Mouse (Mus musculus) layer of hippocampus, postnatal 25 days (tissue): ENCODE results near the gene Zfp850. TPM values are rescaled to one million over a fixed set of nuclear protein-coding genes. Genes with fewer than 3 reads are reported as not detected.
A peak's percentile ranks its signal among the peaks of the same experiment; 100 is the strongest.
"Not testable (repeated sequence)": the region's sequence is repeated elsewhere in the genome, so short reads cannot be mapped to it uniquely, and the experiment has no call there.

ENCODE experiments used
- DNase-seq, 2 experiments: peaks; one replicate each; pipeline ENCODE4 v3.0.0; 2022; ENCODE audit warnings: mixed read lengths in 2 of 2, low spot score in 1 of 2; ENCODE audit errors: extremely low spot score in 1 of 2
- total RNA-seq, 2 experiments: library from RNA; stranded (reverse); gene quantifications; 2 replicates each; pipeline ENCODE4 v1.2.3; 2021

Zfp850 gene
- total RNA-seq = 1 to 10 TPM; 5.3 to 6.5 TPM

DNA sequence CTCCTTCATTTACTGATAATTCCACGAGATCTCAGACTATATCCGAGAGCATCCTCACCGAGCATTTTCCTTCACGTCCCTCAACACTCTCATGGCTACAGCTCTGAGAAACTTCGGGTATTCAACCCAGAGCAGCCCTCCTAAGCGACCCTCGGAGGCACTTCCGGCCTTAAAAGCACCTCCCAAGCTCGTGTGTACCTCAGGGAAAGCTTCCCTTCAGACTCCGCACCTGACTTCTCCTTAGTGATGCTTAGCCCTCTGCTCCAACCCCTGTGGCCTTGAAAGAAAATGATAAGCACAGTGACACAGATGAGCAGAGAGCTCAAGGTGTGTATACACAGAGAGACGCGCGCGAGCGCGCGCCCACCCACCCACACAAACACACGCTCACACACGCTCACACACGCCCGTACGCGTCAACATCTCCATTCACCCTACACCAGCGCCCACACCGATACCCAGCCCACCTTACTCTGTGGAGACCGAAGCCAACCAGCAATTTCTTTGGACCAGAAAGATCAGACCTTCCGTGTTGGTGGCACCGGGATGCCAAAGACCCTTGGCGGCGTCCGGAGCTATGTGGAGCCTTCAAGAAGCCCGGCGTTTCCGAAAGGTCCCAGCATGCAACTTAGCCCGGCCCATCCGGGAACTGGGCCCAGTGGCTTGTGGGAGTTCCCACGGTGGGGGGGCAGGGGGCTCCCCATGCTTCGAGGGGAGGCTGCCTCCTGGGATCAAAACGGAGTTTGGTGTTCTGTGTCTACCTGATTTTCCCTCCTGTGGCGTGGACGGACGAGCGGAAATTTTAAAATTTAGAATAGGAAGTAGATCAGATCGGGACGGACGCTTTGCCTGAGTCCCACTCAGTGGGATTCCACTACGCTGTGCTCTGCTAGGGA is at the start of gene Zfp850:
TSS of gene Zfp850 (minus strand) at position 567 of the 896 bp plus-strand sequence.
- peak; percentile 70 to 77 for DNase-seq

DNA sequence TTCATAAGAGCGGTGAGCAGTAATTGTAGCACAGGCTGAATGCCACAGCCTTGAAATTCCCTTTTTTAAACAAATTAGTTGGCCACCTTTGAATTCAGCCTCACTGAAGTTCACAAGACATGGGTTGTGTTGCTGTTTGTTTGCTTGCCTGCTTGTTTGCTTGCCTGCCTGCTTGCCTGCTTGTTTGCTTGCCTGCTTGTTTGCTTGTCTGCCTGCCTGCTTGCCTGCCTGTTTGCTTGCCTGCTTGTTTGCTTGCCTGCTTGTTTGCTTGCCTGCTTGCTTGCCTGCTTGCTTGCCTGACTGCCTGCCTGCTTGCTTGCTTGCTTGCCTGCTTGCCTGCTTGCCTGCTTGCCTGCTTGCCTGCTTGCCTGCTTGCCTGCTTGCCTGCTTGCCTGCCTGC is 46.1 kb upstream of the Zfp850 start:
- DNase-seq = no peak

DNA sequence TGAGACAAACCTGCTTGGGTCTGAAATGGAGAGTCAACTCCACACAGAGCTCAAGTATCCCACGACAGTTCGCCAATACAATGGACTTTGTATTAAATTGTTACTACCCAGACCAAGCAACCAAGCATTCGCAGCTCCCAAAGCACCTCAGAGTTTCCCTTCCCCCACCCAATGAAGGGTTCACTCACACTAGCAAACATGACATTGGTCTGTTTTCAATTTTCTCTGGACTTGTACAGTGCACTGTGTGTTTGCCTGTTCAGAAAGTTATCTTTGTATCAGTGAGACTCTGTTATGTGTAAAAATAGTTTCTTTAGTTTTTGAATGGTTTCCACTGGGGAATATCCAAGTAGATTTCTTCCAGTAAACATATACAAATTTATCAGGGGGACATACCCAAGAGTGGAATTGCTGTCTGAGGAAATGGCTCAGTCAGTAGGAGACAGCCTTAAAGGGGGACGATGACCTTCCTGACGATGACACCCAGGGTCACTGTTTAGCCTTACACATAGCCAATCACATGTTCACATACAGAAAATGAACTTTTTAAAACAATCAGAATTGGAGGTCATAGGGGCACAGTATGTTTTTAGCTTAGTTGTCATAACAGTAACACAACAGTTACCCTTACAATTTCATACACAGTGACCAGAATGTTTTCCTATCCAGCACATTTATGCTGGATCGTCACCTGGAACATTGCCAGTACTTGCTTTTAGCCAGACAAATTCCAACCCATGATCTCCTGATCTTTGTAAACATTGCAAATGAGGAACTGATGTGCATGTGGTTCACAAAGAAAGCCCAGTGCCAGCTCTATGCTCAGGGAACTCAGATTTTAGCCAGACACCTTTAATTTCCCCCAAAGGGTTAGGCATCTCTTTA is 39.4 kb upstream of the Zfp850 start:
- no peak for DNase-seq

DNA sequence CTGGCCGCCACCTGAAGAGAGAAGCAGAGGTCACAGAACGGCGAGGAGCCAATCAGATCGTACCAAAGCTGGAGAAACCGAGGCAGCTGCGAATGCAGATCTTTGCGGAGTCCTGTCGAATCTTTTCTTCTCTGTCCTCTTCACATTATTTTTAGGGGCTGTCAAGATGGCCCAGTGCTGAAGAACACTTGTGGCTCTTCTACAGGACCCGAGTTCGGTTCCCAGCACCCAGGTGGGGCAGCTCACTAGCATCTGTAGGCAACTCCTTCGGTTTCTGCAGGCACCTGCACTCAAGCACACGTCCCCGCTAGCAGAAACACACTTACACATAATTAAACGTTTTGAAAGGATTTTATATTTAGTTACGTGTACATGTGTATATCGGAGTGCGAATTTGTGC is 36.7 kb upstream of the Zfp850 start:
- DNase-seq = no peak

DNA sequence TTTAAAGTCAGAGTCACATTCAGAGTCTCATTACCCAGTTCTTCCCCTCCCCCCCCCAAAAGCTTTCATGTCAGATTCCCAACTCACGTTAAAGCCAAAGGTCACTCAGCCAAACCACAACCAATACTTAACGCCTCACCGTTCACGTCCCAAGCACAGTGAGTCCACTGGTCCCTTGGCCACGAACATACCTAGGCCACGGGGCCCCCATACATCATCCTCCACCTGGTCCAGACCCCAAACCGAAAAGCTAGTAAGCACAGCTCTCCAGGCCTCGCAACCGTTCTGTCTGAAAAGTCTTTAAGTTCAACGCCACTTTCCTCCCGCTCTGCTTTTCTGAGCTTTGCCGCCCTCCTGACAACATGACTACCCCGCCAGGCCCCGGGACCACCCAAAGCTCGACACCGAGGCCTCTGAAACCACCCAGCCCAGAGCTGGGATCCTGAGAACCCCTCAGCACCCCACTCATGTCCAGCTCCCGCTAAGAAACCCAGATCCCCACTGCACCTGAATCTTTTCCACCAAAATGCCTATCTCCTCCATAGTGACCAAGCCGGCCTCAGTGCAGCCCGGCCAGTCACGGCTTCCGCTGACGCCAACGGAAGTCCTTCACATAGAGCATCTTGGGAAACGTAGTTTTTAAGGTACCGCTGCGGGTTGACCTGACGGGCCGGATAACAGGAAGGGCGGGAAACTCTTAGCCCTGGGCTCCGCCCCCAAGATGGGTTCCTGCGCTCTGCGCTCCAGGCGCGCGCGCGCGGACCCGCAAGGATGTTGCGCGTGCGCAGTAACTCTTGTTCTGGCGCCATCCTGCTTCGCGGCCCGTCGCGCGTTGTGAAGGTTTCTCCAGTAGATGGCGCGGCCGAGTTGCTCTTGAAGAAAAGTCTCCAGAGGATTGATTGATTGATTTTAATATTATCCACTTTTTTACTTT is 35.8 kb upstream of the Zfp850 start, which contains the start of gene Psmc4:
TSS of gene Psmc4 (minus strand) at position 626 of the 934 bp plus-strand sequence.
- DNase-seq = peak; percentile 89 to 99

DNA sequence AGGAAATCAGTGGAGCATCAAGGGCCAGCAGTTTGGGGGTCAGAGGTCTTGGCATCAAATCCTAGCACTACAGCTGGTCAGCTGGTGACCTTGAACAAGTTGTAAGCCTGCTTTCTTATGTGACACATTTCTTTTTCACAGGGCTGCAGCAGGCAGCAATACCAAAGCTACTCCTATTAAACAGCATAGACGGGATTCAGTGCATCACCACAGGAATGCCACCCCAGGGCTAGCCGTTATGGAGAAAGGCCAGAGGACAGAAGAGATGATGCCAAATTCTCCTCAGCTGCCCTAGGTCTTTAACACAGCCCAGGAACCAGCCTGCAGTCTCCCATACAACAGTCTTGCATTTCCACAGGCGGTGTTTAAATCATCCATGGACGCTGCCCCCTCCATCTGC is 30.6 kb upstream of the Zfp850 start:
- no peak for DNase-seq

DNA sequence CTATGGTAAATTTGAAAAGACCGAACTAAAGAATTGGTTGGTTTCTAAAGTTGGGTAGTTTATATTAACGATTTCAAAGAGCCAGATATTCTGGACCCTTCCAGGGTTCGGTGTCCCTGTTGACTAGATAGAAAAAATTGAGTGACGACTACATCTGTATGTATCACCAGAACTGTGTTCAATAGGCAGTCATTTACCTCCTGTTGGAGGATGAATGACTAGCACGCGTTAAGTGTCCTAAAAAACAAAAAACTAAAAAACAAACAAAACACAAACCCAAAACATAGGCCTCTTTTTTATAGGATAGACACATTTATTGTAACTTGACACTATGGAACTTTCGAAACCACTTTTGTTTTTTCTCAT is 513 bp upstream of the Zfp850 start:
- no peak for DNase-seq

DNA sequence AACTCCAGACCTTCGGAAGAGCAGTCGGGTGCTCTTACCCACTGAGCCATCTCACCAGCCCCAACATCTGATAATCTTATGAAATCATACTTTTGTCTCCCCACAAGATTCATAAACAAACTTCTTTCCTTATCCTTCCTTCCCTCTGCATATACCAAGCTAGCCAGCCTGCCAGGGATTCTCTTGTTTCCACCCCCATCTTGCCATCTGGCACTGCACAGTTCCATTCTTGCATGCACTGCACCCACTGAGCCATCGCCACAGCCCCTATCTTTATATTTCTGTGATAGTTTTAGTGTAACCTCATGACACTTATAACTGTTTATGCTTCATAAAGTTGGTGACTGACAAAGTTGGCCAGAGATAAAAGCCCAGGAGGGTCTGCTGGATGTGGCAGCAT is 3.6 kb downstream of the Zfp850 start:
- DNase-seq = peak in 1 of 2 experiments; percentile 28

DNA sequence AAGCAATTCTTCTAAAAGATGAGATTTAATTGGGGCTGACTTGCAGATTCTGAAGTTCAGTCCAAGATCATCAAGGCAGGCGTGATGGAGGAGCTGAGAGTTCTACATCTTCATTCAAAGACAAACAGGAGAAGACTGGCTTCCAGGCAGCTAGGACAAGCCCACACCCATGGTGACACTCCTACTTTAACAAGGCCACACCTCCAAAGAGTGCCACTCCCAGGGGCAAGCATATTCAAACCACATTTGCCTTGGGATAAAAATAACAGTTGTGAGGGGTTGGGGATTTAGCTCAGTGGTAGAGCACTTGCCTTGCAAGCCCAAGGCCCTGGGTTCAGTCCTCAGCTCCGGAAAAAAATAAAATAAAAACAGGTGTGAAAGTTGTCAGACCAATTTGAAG is 31.7 kb downstream of the Zfp850 start:
- no peak for DNase-seq

DNA sequence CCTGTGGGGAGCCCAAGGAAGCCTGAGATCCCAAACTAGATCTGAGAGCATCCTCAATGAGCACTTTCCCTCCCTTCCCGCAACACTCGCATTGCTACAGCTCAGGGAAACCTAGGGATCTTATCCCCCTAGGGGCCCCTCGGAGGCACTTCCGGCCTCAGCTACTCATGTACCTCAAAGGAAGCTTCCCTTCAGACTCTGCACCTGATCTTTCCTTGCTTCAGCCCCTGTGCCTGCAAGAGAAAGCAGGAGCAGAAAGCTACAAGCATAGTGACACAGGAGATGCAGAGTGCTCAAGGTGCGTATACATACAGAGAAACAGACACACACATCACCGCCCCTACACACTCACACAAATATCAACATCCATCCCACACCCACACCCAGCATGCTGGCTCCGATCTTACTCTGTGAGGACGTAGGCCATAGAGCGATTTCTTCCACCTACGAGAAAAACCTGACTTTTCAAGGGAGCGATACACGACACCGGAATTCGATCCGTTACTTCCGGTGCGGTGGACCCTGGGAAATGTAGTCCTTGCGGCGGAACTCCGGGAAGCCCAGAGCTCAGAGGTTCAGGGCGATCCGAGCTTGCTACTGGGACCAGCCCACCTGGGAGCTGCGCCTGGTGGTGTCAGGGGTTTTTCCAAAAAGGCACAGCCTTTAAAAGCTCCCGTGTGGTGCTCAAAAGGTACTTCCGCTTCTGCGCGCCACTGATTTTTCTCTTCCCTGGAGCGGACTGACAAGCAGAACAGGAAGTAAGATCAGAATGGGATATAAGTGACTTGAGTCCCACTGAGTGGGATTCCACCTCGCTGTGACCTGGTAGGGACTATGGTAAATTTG is 35.0 kb downstream of the Zfp850 start, which contains the start of gene Zfp780b:
TSS of gene Zfp780b (minus strand) at position 489 of the 846 bp plus-strand sequence.
- peak; percentile 53 to 64 for DNase-seq

DNA sequence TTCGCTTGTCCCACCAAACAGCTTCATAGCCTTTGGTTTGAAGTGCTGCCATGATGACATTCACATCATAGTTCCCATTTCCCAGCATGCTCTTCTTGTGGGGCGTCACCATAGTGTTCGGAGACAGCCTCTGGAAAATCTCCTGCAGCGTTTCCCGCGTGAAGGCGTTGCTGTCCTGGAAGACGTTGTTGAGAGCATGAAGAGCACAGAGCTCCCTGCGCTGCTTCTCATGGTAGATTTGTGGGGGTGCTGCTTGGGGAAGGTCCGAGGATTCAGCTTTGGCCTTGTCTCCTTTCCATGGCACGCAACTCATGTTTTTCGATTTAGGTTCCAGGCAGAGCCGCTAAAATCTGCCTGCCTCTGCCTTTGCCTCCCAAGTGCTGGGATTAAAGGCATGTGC is 64.5 kb downstream of the Zfp850 start:
- not testable (repeated sequence) for DNase-seq

DNA sequence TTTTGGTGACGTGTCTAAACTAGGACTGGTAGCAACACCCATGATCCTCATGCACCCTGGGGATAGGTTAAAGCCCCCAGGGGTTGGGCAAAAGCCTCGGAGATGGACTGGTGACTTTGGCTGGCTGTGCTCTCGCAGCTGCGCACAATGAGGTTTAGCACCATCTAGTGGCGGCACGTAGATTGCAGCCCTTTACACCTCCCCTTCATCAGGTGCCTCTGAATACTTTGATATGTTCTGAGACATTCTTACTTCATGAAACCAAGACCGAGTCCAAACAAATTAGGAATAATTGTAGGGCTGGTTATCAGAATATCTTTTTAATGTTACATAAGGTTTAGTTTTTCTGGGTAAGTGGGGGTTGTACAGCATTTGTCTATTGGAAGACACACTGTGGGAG is 72.0 kb downstream of the Zfp850 start:
- DNase-seq = peak in 1 of 2 experiments; percentile 32

Other genes with a start within 250 kb of the Zfp850 start
- 1 to 10 TPM; 8.9 to 9.0 TPM for gene Zfp626, start 206.9 kb downstream of the Zfp850 start, total RNA-seq
- 1 to 10 TPM; 4.0 to 4.8 TPM for gene Zfp59, start 175.5 kb downstream of the Zfp850 start, total RNA-seq
- 1 to 10 TPM; 2.2 to 2.3 TPM for gene Zfp607a, start 156.6 kb downstream of the Zfp850 start, total RNA-seq
- gene Zfp974, start 84.7 kb downstream of the Zfp850 start, total RNA-seq = 10 to 100 TPM; 16.2 to 20.9 TPM
- gene Zfp780b, start 34.9 kb downstream of the Zfp850 start, total RNA-seq = 10 to 100 TPM; 20.1 to 20.4 TPM
- 100 to 1,000 TPM; 122 to 132 TPM for gene Psmc4, start 36.0 kb upstream of the Zfp850 start, total RNA-seq
- gene Fcgbp, start 57.1 kb upstream of the Zfp850 start, total RNA-seq = 1 to 10 TPM in 1 of 2 experiments, under 1 TPM in 1; 0.94 to 1.2 TPM
- under 1 TPM in 1 of 2 experiments, not detected in 1; 0.05 TPM for gene 9530053A07Rik, start 115.4 kb upstream of the Zfp850 start, total RNA-seq
- 10 to 100 TPM; 43.5 to 53.4 TPM for gene Fbl, start 155.6 kb upstream of the Zfp850 start, total RNA-seq
- gene Dyrk1b, start 165.4 kb upstream of the Zfp850 start, total RNA-seq = 10 to 100 TPM; 41.7 to 49.8 TPM